Mouse (Mus musculus): Measurements from ENCODE around the gene Rptor. TPM values are rescaled to one million over a fixed set of nuclear protein-coding genes. Genes with fewer than 3 reads are reported as not detected.

Rptor gene
- polyA plus RNA-seq, 1 experiment from 2014 or later = 10.6 TPM

- Histone ChIP-seq H3K9ac (no peak overlapping the region), H3K4me3 (no peak overlapping the region), H3K9me3 (no peaks in the 10 kb centered on the region), H3K27me3 (no peaks in the 10 kb centered on the region), H3K4me2 (no peak overlapping the region), H3K36me3 (no peaks in the 10 kb centered on the region; the same call in 1 of the 2 replicates), H3K4me1 (replicated peaks) (peaks cover 24% of the 10 kb centered on the region), H3K27ac (no peak overlapping the region)
- no peak for ATAC-seq (ENCODE audit: low FRiP score)
- WGBS = 65% methylated on average over 16 of the region's 16 CpGs
Measured at GRCm38 (mm10) chr11:119833877-119834804, 231.4 kb downstream of the Rptor start.

DNA sequence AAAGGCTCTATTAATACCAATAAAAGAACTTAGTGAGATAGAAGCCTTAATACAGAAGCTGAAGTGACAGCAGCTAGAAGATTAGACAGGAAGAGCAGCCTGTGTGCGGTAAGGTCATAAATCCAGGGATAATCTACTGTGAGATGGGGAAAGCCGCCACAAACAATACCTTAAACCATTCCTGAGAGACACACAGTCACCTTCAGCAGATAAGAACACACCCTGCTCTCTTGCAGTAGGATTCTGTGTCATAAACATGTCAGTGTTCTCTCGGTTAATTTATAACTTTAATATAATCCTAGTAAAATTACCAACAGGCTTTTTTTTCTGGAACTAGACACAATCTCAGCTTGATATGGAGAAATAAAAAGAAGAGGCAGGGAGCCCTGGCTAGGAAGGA is 233.6 kb downstream of the Rptor start:
- Histone ChIP-seq H3K4me1 (replicated peaks) (peaks cover 36% of the 10 kb centered on the region), H3K4me2 (no peak overlapping the region), H3K36me3 (0 out of 2 replicates have a peak, but pooled peaks cover 6% of the 10 kb centered on the region), H3K9me3 (no peaks in the 10 kb centered on the region), H3K27ac (no peak overlapping the region; the same call in 1 of the 2 replicates), H3K27me3 (no peaks in the 10 kb centered on the region), H3K9ac (no peak overlapping the region), H3K4me3 (no peak overlapping the region)
- ATAC-seq (ENCODE audit: low FRiP score) = no peak
- 90% methylated on average over 3 of the region's 3 CpGs for WGBS

DNA sequence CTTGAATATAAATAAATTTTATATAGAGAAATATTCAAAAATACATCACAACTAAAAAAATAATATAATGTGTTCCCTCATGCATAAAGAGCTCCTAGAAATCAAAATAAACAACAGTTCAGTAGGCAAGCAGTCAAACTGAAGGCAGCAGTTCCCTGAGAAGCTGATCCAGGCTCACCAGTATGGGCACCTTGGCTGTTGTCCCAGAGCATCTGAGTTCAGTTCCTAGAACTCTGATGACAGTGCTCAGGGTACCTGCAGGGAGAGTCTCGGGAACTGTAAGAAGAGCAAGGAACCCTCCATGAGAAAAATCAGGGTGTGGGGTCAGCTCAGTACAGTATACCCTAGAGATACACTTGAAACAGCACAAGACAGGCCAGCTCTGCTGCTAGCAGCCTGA is 235.1 kb downstream of the Rptor start:
- WGBS = 87% methylated on average over 1 of the region's 1 CpGs
- ATAC-seq (ENCODE audit: low FRiP score) = no peak

GRCm38 (mm10) chr11:119839411-119840342 is 237.0 kb downstream of the Rptor start:
- no peak overlapping the region for H3K9ac ChIP-seq
- H3K4me3 ChIP-seq = no peak overlapping the region
- ATAC-seq (ENCODE audit: low FRiP score) = no peak
- peaks cover 24% of the 10 kb centered on the region for H3K36me3 ChIP-seq
- no peak overlapping the region for H3K27ac ChIP-seq
- H3K4me2 ChIP-seq = no peak overlapping the region
- H3K4me1 ChIP-seq (replicated peaks) = peaks cover 19% of the 10 kb centered on the region
- 82% methylated on average over 10 of the region's 10 CpGs for WGBS
- no peaks in the 10 kb centered on the region for H3K27me3 ChIP-seq
- H3K9me3 ChIP-seq = no peaks in the 10 kb centered on the region

More for the DNA sequence above, 235.1 kb downstream of the Rptor start:
- H3K4me2 ChIP-seq = no peak overlapping the region
- no peak overlapping the region for H3K9ac ChIP-seq
- H3K4me1 ChIP-seq (replicated peaks) = peaks cover 25% of the 10 kb centered on the region
- no peak overlapping the region for H3K27ac ChIP-seq
- H3K36me3 ChIP-seq = peaks cover 13% of the 10 kb centered on the region
- H3K4me3 ChIP-seq = no peak overlapping the region
- no peaks in the 10 kb centered on the region for H3K27me3 ChIP-seq
- H3K9me3 ChIP-seq = no peaks in the 10 kb centered on the region

- WGBS = 90% methylated on average over 6 of the region's 6 CpGs
- no peak for ATAC-seq (ENCODE audit: low FRiP score)
Measured at GRCm38 (mm10) chr11:119846608-119847007, 243.9 kb downstream of the Rptor start.

GRCm38 (mm10) chr11:119847076-119847475 is 244.4 kb downstream of the Rptor start:
- WGBS = 95% methylated on average over 3 of the region's 3 CpGs
- H3K36me3 ChIP-seq = peaks cover 40% of the 10 kb centered on the region

More at GRCm38 (mm10) chr11:119846608-119847007, 243.9 kb downstream of the Rptor start:
- Histone ChIP-seq H3K4me3 (no peak overlapping the region), H3K36me3 (peaks cover 40% of the 10 kb centered on the region), H3K27ac (no peak overlapping the region), H3K9me3 (no peaks in the 10 kb centered on the region), H3K27me3 (no peaks in the 10 kb centered on the region), H3K4me2 (no peak overlapping the region), H3K4me1 (replicated peaks) (peaks cover 10% of the 10 kb centered on the region), H3K9ac (no peak overlapping the region)

DNA sequence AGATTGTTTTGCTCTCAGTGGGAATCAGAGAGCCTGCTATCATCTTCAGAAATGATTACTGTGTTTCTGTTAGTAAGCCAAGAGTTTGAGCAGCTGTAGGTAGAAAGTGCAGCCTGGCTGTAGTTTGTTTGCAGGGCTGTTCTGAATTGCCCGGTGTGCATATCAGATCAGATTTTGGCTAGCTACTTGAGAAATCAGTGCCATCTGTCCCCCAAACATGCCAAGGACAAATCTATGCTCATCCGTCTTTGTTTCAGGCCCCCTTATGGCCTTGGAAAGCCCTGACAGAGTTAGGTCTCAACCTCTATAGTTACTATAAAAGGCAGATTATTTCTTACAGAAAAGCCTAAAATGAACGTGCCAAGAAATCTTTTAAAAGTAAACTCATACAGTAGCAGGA is 244.9 kb downstream of the Rptor start:
- Histone ChIP-seq H3K9me3 (no peaks in the 10 kb centered on the region), H3K27me3 (no peaks in the 10 kb centered on the region), H3K9ac (no peak overlapping the region), H3K36me3 (peaks cover 45% of the 10 kb centered on the region), H3K4me2 (no peak overlapping the region), H3K4me3 (no peak overlapping the region), H3K4me1 (replicated peaks) (peaks cover 10% of the 10 kb centered on the region), H3K27ac (no peak overlapping the region)
- ATAC-seq (ENCODE audit: low FRiP score) = no peak
- WGBS = 88% methylated on average over 3 of the region's 3 CpGs

More at GRCm38 (mm10) chr11:119847076-119847475, 244.4 kb downstream of the Rptor start:
- no peaks in the 10 kb centered on the region for H3K27me3 ChIP-seq
- no peak overlapping the region for H3K27ac ChIP-seq
- H3K4me3 ChIP-seq = no peak overlapping the region
- H3K9ac ChIP-seq = no peak overlapping the region
- no peak overlapping the region for H3K4me2 ChIP-seq
- no peaks in the 10 kb centered on the region for H3K9me3 ChIP-seq
- no peak for ATAC-seq (ENCODE audit: low FRiP score)
- H3K4me1 ChIP-seq (replicated peaks) = peaks cover 10% of the 10 kb centered on the region

- Histone ChIP-seq H3K9ac (no peak overlapping the region), H3K27me3 (no peaks in the 10 kb centered on the region), H3K36me3 (peaks cover 51% of the 10 kb centered on the region), H3K9me3 (no peaks in the 10 kb centered on the region), H3K4me1 (replicated peaks) (peaks cover 10% of the 10 kb centered on the region), H3K4me2 (no peak overlapping the region), H3K4me3 (no peak overlapping the region), H3K27ac (no peak overlapping the region)
- ATAC-seq (ENCODE audit: low FRiP score) = no peak
- WGBS = 95% methylated on average over 5 of the region's 5 CpGs
Measured at GRCm38 (mm10) chr11:119848189-119848588, 245.5 kb downstream of the Rptor start.

DNA sequence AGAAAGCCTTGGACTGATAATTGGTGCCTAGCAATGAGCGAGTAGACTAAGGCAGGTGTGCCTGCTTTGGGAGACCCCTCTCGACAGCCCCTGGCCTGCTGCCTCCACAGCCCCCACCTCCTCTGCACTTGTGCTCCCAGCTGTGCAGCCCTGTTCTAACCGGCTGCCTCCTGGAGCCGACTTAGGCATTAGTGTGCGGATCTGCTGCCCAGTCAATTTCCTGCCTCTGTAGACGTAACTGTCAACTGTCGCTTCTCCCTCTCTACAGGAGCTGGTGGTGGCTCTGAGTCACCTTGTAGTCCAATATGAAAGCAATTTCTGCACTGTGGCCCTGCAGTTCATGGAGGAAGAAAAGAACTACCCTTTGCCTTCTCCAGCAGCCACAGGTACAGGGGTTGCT is 253.3 kb downstream of the Rptor start:
- H3K9ac ChIP-seq = no peak overlapping the region
- H3K4me1 ChIP-seq (replicated peaks) = 0 out of 2 replicates have a peak, but pooled peaks cover 6% of the 10 kb centered on the region
- H3K27me3 ChIP-seq = no peaks in the 10 kb centered on the region
- H3K27ac ChIP-seq = no peak overlapping the region
- H3K36me3 ChIP-seq = peaks cover 72% of the 10 kb centered on the region
- 73% methylated on average over 7 of the region's 7 CpGs for WGBS
- no peak for ATAC-seq (ENCODE audit: low FRiP score)
- no peak overlapping the region for H3K4me3 ChIP-seq
- H3K9me3 ChIP-seq = no peaks in the 10 kb centered on the region
- no peak overlapping the region for H3K4me2 ChIP-seq

DNA sequence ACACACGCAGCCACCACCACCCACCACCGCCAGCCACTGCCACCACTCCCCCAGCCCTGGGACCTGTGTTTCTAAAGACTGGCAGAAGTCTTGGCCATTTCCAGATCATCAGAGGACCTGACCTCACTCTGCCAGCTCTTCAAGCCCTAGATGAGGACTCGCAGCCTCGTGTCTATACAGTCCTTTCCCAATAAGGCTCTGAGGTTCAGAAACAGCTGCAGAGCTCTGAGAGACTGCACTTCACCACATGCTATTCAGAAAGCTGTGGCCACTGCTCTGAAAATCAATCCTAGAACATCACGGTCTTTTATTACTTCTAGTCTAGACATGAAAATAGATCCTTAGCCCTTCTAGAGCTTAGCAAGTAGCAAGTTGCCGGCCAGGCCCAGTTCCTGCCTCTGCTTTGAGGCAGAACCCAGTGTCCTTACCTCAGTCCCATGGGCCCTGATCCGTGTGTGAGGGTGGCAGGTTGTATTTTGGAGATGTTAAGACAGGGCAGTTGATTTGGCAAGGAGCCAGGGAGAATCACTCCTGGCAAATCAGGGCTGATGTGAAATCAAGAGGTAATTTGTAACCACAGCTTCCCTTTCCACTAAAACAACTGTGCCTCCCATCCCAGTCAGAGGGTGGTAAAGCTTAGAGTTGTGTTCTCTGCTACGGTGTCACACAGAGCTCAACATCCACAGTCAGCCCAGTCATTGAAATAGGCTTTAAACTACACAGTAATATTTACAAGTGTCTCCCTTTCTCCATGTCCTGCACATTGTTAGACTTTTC is 260.0 kb downstream of the Rptor start:
- Histone ChIP-seq H3K27ac (no peak overlapping the region; the same call in 1 of the 2 replicates), H3K9me3 (no peaks in the 10 kb centered on the region), H3K36me3 (peaks cover 34% of the 10 kb centered on the region), H3K4me3 (no peak overlapping the region), H3K27me3 (no peaks in the 10 kb centered on the region), H3K4me2 (no peak overlapping the region), H3K4me1 (replicated peaks) (peaks cover 13% of the 10 kb centered on the region), H3K9ac (no peak overlapping the region)
- ATAC-seq (ENCODE audit: low FRiP score) = no peak
- 84% methylated on average over 8 of the region's 8 CpGs for WGBS

DNA sequence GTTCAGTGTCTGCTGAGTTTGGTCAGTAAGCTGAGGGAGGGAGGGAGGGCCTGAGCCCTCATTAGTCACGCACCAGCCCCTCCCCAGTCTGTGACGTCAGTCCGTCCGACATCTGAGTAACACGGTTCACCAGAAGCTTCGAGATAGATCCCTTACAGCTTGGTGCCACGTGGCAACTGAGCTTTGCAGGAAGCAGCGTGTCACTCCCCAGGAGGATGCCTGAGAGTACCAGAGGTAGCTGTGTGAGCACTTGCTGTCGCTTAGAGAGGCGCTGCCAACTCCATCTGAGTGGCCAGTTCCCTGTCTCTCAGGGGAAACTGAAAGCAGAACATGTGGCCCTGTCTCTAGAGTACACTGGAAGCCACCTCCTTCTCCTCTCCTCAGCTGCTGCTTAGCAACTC is 260.7 kb downstream of the Rptor start:
- H3K4me2 ChIP-seq = no peak overlapping the region
- no peak for ATAC-seq (ENCODE audit: low FRiP score)
- H3K27ac ChIP-seq = no peak overlapping the region

More for the DNA sequence above, 260.7 kb downstream of the Rptor start:
- peaks cover 27% of the 10 kb centered on the region for H3K36me3 ChIP-seq
- H3K27me3 ChIP-seq = no peaks in the 10 kb centered on the region
- H3K4me3 ChIP-seq = no peak overlapping the region
- H3K9ac ChIP-seq = no peak overlapping the region
- no peaks in the 10 kb centered on the region for H3K9me3 ChIP-seq
- 48% methylated on average over 10 of the region's 10 CpGs for WGBS
- peaks cover 13% of the 10 kb centered on the region for H3K4me1 ChIP-seq (replicated peaks)

All from hindbrain, embryonic 13.5 days (tissue).